In genomic region chr11:95041139-95041609, GRCm38 (mm10) we compare ENCODE assay signal across 8 mouse cellular contexts. TPM values are rescaled to one million over a fixed set of nuclear protein-coding genes. Genes with fewer than 3 reads are reported as not detected.
DNase-seq lines count a peak whose midpoint lies in the region; ATAC-seq lines count a peak whose summit lies in the region.

TSS of gene Pdk2 (minus strand) at chr11:95041354.

- H3K27me3 ChIP-seq in embryonic facial prominence, embryonic 10.5 days (replicated peaks; ENCODE audit: low read depth, poor library complexity, severe bottlenecking) = peaks cover 18% of the 10 kb centered on the region
- no peaks in the 10 kb centered on the region for H3K27me3 ChIP-seq in intestine, embryonic 15.5 days (replicated peaks)

- peak within 1 kb of the TSS; percentile 90 for H3K4me2 ChIP-seq in intestine, embryonic 15.5 days (replicated peaks)

- peaks cover 35% of the 10 kb centered on the region for H3K4me1 ChIP-seq in embryonic facial prominence, embryonic 10.5 days
- peaks cover 15% of the 10 kb centered on the region for H3K4me1 ChIP-seq in intestine, embryonic 15.5 days (replicated peaks)

- peak within 1 kb of the TSS; percentile 77 for H3K9ac ChIP-seq in intestine, embryonic 15.5 days

- H3K27ac ChIP-seq in embryonic facial prominence, embryonic 10.5 days (replicated peaks) = peak within 1 kb of the TSS; percentile 81
- peak within 1 kb of the TSS; percentile 76 for H3K27ac ChIP-seq in intestine, embryonic 15.5 days

- ATAC-seq in intestine, embryonic 15.5 days = peak; percentile 96
- ATAC-seq in megakaryocyte-erythroid progenitor cell, adult 5-6 weeks (replicated peaks; ENCODE audit: low FRiP score, low TSS enrichment, poor library complexity, severe bottlenecking) = peak; percentile 95

- H3K36me3 ChIP-seq in embryonic facial prominence, embryonic 10.5 days (replicated peaks) = peaks cover 9% of the 10 kb centered on the region
- H3K36me3 ChIP-seq in intestine, embryonic 15.5 days = 0 out of 2 replicates have a peak, but pooled peaks cover 5% of the 10 kb centered on the region

- under 1% methylated on average over 41 of the region's 41 CpGs for WGBS in embryonic facial prominence, embryonic 10.5 days
- under 1% methylated on average over 41 of the region's 41 CpGs for WGBS in intestine, embryonic 15.5 days

- H3K4me3 ChIP-seq in embryonic facial prominence, embryonic 10.5 days = peak within 1 kb of the TSS; percentile 85
- peak within 1 kb of the TSS; percentile 67 for H3K4me3 ChIP-seq in intestine, embryonic 15.5 days (replicated peaks)

- DNase-seq in adrenal gland, postnatal 14 days = peak; percentile 97
- DNase-seq in embryonic facial prominence, embryonic 10.5 days (ENCODE audit: low spot score) = peak; percentile 97
- peak; percentile 85 to 94 for DNase-seq in gastrocnemius, postnatal 4 days (ENCODE audit: low spot score in 2 of 2)
- peak; percentile 98 for DNase-seq in left cerebral cortex, postnatal 14 days (ENCODE audit: low spot score in 2 of 2)
- peak; percentile 94 for DNase-seq in right cerebral cortex, postnatal 14 days
- peak; percentile 86 for DNase-seq in urinary bladder, postnatal 25 days (ENCODE audit: low spot score)

- H3K9me3 ChIP-seq in embryonic facial prominence, embryonic 10.5 days = no peaks in the 10 kb centered on the region
- no peaks in the 10 kb centered on the region for H3K9me3 ChIP-seq in intestine, embryonic 15.5 days

- intact Hi-C loops in left cerebral cortex, postnatal 14 days (cut with DNase I) = loop anchor here (10.0 kb wide), 1 partner anchor 214 kb away; no protein-coding TSS in a partner anchor

RNA-seq across cellular contexts. Expression of gene Pdk2, which starts in this region (rescaled TPM):
- total RNA-seq in adrenal gland, postnatal 14 days (2021) = 147 and 156 TPM in 2 replicates
- 12.9 and 16.0 TPM in 2 replicates for polyA plus RNA-seq in embryonic facial prominence, embryonic 10.5 days (2016; fragmentation: Nextera tagmentation; extraction: Ambion mirVana)
- 100 to 1,000 TPM; 254 to 274 TPM for total RNA-seq in gastrocnemius, postnatal 4 days (2021)
- polyA plus RNA-seq in intestine, embryonic 15.5 days (2015; fragmentation: Nextera tagmentation; extraction: Ambion mirVana) = 30.8 and 31.2 TPM in 2 replicates
- 10 to 100 TPM; 69.2 to 75.4 TPM for total RNA-seq in left cerebral cortex, postnatal 14 days (2021)
- 16.9 and 21.5 TPM in 2 replicates for total RNA-seq in megakaryocyte-erythroid progenitor cell, adult 5-6 weeks (2014; fragmentation: Nextera tagmentation)
- total RNA-seq in megakaryocyte-erythroid progenitor cell, adult 5-6 weeks (2017) = 3.2 and 5.2 TPM in 2 replicates

Comparison
In these comparisons a context has a peak if more than half of its experiments do, and no peak if none do; other contexts are left out.
1. Peak in every context shown above with its lines: DNase-seq, ATAC-seq, H3K4me3 ChIP-seq and H3K27ac ChIP-seq.